Mouse (Mus musculus): ENCODE data around the gene Aff1.

Gene Aff1

GRCm38 (mm10) chr5:103803927-103804590, 111.9 kb downstream of the Aff1 start:
- peak; percentile 62 to 75 for DNase-seq (ENCODE audit: low spot score in 2 of 2)

- DNase-seq (ENCODE audit: low spot score in 2 of 2), result no peak
Measured at GRCm38 (mm10) chr5:103806851-103807578, 114.8 kb downstream of the Aff1 start.

GRCm38 (mm10) chr5:103807637-103808312, 115.6 kb downstream of the Aff1 start:
- DNase-seq (ENCODE audit: low spot score in 2 of 2), result peak in 1 of 2 experiments; percentile 24

GRCm38 (mm10) chr5:103809674-103810330, 117.6 kb downstream of the Aff1 start:
- no peak for DNase-seq (ENCODE audit: low spot score in 2 of 2)

- DNase-seq (ENCODE audit: low spot score in 2 of 2), result no peak
Measured at GRCm38 (mm10) chr5:103813291-103813690, 121.1 kb downstream of the Aff1 start.

- no peak for DNase-seq (ENCODE audit: low spot score in 2 of 2)
Measured at GRCm38 (mm10) chr5:103813997-103814542, 121.9 kb downstream of the Aff1 start.

- DNase-seq (ENCODE audit: low spot score in 2 of 2), result peak in 1 of 2 experiments; percentile 35
Measured at GRCm38 (mm10) chr5:103814551-103815248, 122.5 kb downstream of the Aff1 start.

GRCm38 (mm10) chr5:103815249-103815617, 123.1 kb downstream of the Aff1 start:
- DNase-seq (ENCODE audit: low spot score in 2 of 2), result no peak

- DNase-seq (ENCODE audit: low spot score in 2 of 2), result no peak
Measured at GRCm38 (mm10) chr5:103816718-103817117, 124.5 kb downstream of the Aff1 start.

GRCm38 (mm10) chr5:103817754-103818153, 125.6 kb downstream of the Aff1 start:
- DNase-seq (ENCODE audit: low spot score in 2 of 2), result peak; percentile 73 to 83

GRCm38 (mm10) chr5:103818602-103819001, 126.4 kb downstream of the Aff1 start:
- no peak for DNase-seq (ENCODE audit: low spot score in 2 of 2)

- no peak for DNase-seq (ENCODE audit: low spot score in 2 of 2)
Measured at GRCm38 (mm10) chr5:103819674-103820073, 127.5 kb downstream of the Aff1 start.

GRCm38 (mm10) chr5:103821062-103821461, 128.9 kb downstream of the Aff1 start:
- DNase-seq (ENCODE audit: low spot score in 2 of 2), result no peak

- no peak for DNase-seq (ENCODE audit: low spot score in 2 of 2)
Measured at GRCm38 (mm10) chr5:103821500-103822298, 129.5 kb downstream of the Aff1 start.

- DNase-seq (ENCODE audit: low spot score in 2 of 2), result no peak
Measured at GRCm38 (mm10) chr5:103822949-103823348, 130.8 kb downstream of the Aff1 start.

GRCm38 (mm10) chr5:103828304-103828703, 136.1 kb downstream of the Aff1 start:
- DNase-seq (ENCODE audit: low spot score in 2 of 2), result no peak

- peak; percentile 59 to 65 for DNase-seq (ENCODE audit: low spot score in 2 of 2)
Measured at GRCm38 (mm10) chr5:103828729-103829128, 136.6 kb downstream of the Aff1 start.

- DNase-seq (ENCODE audit: low spot score in 2 of 2), result no peak
Measured at GRCm38 (mm10) chr5:103829158-103829557, 137.0 kb downstream of the Aff1 start.

- DNase-seq (ENCODE audit: low spot score in 2 of 2), result no peak
Measured at GRCm38 (mm10) chr5:103830886-103831285, 138.7 kb downstream of the Aff1 start.

GRCm38 (mm10) chr5:103835471-103836147, 143.4 kb downstream of the Aff1 start:
- DNase-seq (ENCODE audit: low spot score in 2 of 2), result no peak

All from heart, adult 9 months (tissue).